Mouse (Mus musculus): ENCODE results near the gene Chrm1. TPM values are rescaled to one million over a fixed set of nuclear protein-coding genes. Genes with fewer than 3 reads are reported as not detected.
"Not testable (repeated sequence)": the region's sequence is repeated elsewhere in the genome, so short reads cannot be mapped to it uniquely, and the experiment has no call there.

Chrm1 gene
- polyA plus RNA-seq, 1 experiment from 2014 or later = 0.21 TPM

- Histone ChIP-seq H3K4me3 (ENCODE audit: low read depth, low read length) (peak overlapping the region; percentile 70), H3K9me3 (ENCODE audit: low read length) (no peaks in the 10 kb centered on the region), H3K36me3 (ENCODE audit: insufficient read depth, low read length) (peaks cover 12% of the 10 kb centered on the region; the same call in 1 of the 2 replicates), H3K27ac (ENCODE audit: low read length) (peak overlapping the region; percentile 91), H3K4me2 (replicated peaks; ENCODE audit: low read depth, low read length) (peak overlapping the region; percentile 64), H3K27me3 (replicated peaks; ENCODE audit: insufficient read depth, low read length) (no peaks in the 10 kb centered on the region), H3K9ac (replicated peaks; ENCODE audit: low read depth) (peak overlapping the region; percentile 82), H3K4me1 (ENCODE audit: insufficient read depth, low read depth, low read length) (no peaks in the 10 kb centered on the region; the same call in 1 of the 2 replicates)
- TF ChIP-seq CTCF (IDR thresholded peaks at IDR 0.05) = no peak
- TF ChIP-seq EP300 (IDR thresholded peaks at IDR 0.05) = peak; percentile 37; the same call in 1 of the 2 replicates
- ATAC-seq = 0 out of 2 replicates have a peak, but pooled peaks have one; percentile 12
- DNase-seq (ENCODE audit: low spot score) = peak; percentile 68
- WGBS = 1% methylated on average over 20 of the region's 20 CpGs
Measured at GRCm38 (mm10) chr19:8723574-8724346, 60.2 kb downstream of the Chrm1 start.

GRCm38 (mm10) chr19:8724392-8724791 lies 60.8 kb downstream of the Chrm1 start:
- ATAC-seq (no peak), DNase-seq (ENCODE audit: low spot score) (no peak)
- H3K27me3 ChIP-seq (replicated peaks; ENCODE audit: insufficient read depth, low read length) = no peaks in the 10 kb centered on the region
- H3K27ac ChIP-seq (ENCODE audit: low read length) = no peak overlapping the region
- TF ChIP-seq EP300 (IDR thresholded peaks at IDR 0.05) (no peak), CTCF (IDR thresholded peaks at IDR 0.05) (no peak)
- no peaks in the 10 kb centered on the region; the same call in 1 of the 2 replicates for H3K4me1 ChIP-seq (ENCODE audit: insufficient read depth, low read depth, low read length)
- no peaks in the 10 kb centered on the region for H3K9me3 ChIP-seq (ENCODE audit: low read length)
- 0% methylated on average over 2 of the region's 2 CpGs for WGBS
- H3K9ac ChIP-seq (replicated peaks; ENCODE audit: low read depth) = peak overlapping the region; percentile 82
- H3K36me3 ChIP-seq (ENCODE audit: insufficient read depth, low read length) = peaks cover 12% of the 10 kb centered on the region; the same call in 1 of the 2 replicates
- peak overlapping the region; percentile 64 for H3K4me2 ChIP-seq (replicated peaks; ENCODE audit: low read depth, low read length)
- peak overlapping the region; percentile 70; the same call in 1 of the 2 replicates for H3K4me3 ChIP-seq (ENCODE audit: low read depth, low read length)

- Histone ChIP-seq H3K27ac (ENCODE audit: low read length) (no peak overlapping the region), H3K4me3 (ENCODE audit: low read depth, low read length) (no peak overlapping the region), H3K4me1 (ENCODE audit: insufficient read depth, low read depth, low read length) (no peaks in the 10 kb centered on the region; the same call in 1 of the 2 replicates), H3K36me3 (ENCODE audit: insufficient read depth, low read length) (peaks cover 12% of the 10 kb centered on the region; the same call in 1 of the 2 replicates), H3K4me2 (replicated peaks; ENCODE audit: low read depth, low read length) (no peak overlapping the region), H3K9me3 (ENCODE audit: low read length) (no peaks in the 10 kb centered on the region), H3K27me3 (replicated peaks; ENCODE audit: insufficient read depth, low read length) (no peaks in the 10 kb centered on the region), H3K9ac (replicated peaks; ENCODE audit: low read depth) (no peak overlapping the region)
- DNase-seq (ENCODE audit: low spot score) = no peak
- TF ChIP-seq CTCF (IDR thresholded peaks at IDR 0.05) (no peak), EP300 (IDR thresholded peaks at IDR 0.05) (no peak)
- ATAC-seq = no peak
- 35% methylated on average over 4 of the region's 4 CpGs for WGBS
Measured at GRCm38 (mm10) chr19:8725081-8725613, 61.6 kb downstream of the Chrm1 start.

GRCm38 (mm10) chr19:8726609-8727390 lies 63.2 kb downstream of the Chrm1 start:
- no peak overlapping the region for H3K9ac ChIP-seq (replicated peaks; ENCODE audit: low read depth)
- H3K4me2 ChIP-seq (replicated peaks; ENCODE audit: low read depth, low read length) = no peak overlapping the region
- no peak for ATAC-seq

GRCm38 (mm10) chr19:8727495-8728114 lies 64.0 kb downstream of the Chrm1 start:
- Histone ChIP-seq H3K27ac (ENCODE audit: low read length) (no peak overlapping the region), H3K4me1 (ENCODE audit: insufficient read depth, low read depth, low read length) (no peaks in the 10 kb centered on the region; the same call in 1 of the 2 replicates)
- ATAC-seq = no peak

More at GRCm38 (mm10) chr19:8726609-8727390, 63.2 kb downstream of the Chrm1 start:
- Histone ChIP-seq H3K9me3 (ENCODE audit: low read length) (no peaks in the 10 kb centered on the region), H3K36me3 (ENCODE audit: insufficient read depth, low read length) (peaks cover 12% of the 10 kb centered on the region; the same call in 1 of the 2 replicates), H3K27ac (ENCODE audit: low read length) (no peak overlapping the region), H3K4me3 (ENCODE audit: low read depth, low read length) (no peak overlapping the region), H3K4me1 (ENCODE audit: insufficient read depth, low read depth, low read length) (no peaks in the 10 kb centered on the region; the same call in 1 of the 2 replicates), H3K27me3 (replicated peaks; ENCODE audit: insufficient read depth, low read length) (no peaks in the 10 kb centered on the region)
- 26% methylated on average over 3 of the region's 3 CpGs for WGBS
- DNase-seq (ENCODE audit: low spot score) = no peak
- TF ChIP-seq CTCF (IDR thresholded peaks at IDR 0.05) = no peak
- TF ChIP-seq EP300 (IDR thresholded peaks at IDR 0.05) = no peak

GRCm38 (mm10) chr19:8728335-8729099 lies 64.9 kb downstream of the Chrm1 start:
- not testable (repeated sequence) for H3K4me2 ChIP-seq (replicated peaks; ENCODE audit: low read depth, low read length); H3K9me3 ChIP-seq (ENCODE audit: low read length); H3K27ac ChIP-seq (ENCODE audit: low read length); DNase-seq (ENCODE audit: low spot score); H3K4me3 ChIP-seq (ENCODE audit: low read depth, low read length); ATAC-seq; H3K27me3 ChIP-seq (replicated peaks; ENCODE audit: insufficient read depth, low read length); H3K9ac ChIP-seq (replicated peaks; ENCODE audit: low read depth); H3K4me1 ChIP-seq (ENCODE audit: insufficient read depth, low read depth, low read length)
- H3K36me3 ChIP-seq (ENCODE audit: insufficient read depth, low read length) = peaks cover 12% of the 10 kb centered on the region; the same call in 1 of the 2 replicates
- WGBS = 29% methylated on average over 3 of the region's 3 CpGs

More at GRCm38 (mm10) chr19:8727495-8728114, 64.0 kb downstream of the Chrm1 start:
- DNase-seq (ENCODE audit: low spot score) = no peak
- H3K9ac ChIP-seq (replicated peaks; ENCODE audit: low read depth) = no peak overlapping the region
- TF ChIP-seq EP300 (IDR thresholded peaks at IDR 0.05) (no peak), CTCF (IDR thresholded peaks at IDR 0.05) (no peak)
- WGBS = 16% methylated on average over 5 of the region's 5 CpGs
- no peak overlapping the region for H3K4me3 ChIP-seq (ENCODE audit: low read depth, low read length)
- H3K27me3 ChIP-seq (replicated peaks; ENCODE audit: insufficient read depth, low read length) = no peaks in the 10 kb centered on the region
- H3K9me3 ChIP-seq (ENCODE audit: low read length) = no peaks in the 10 kb centered on the region
- peaks cover 12% of the 10 kb centered on the region; the same call in 1 of the 2 replicates for H3K36me3 ChIP-seq (ENCODE audit: insufficient read depth, low read length)
- no peak overlapping the region for H3K4me2 ChIP-seq (replicated peaks; ENCODE audit: low read depth, low read length)

Measured in lung, postnatal 0 days (tissue).